Mouse (Mus musculus) MEL (cell line): ENCODE results near the gene Rpp14.

Experiments
- CTCF ChIP-seq, 3 experiments: IDR thresholded peaks in 2 of 3; conservative IDR thresholded peaks in 1 of 3; 2 replicates each; pipeline ENCODE4 v1.5.1; 2011 to 2012; ENCODE audit warnings: low read length in 3 of 3, low read depth in 2 of 3, mild to moderate bottlenecking in 2 of 3, improper control_type of control experiment in 1 of 3, inconsistent platforms in 1 of 3, mixed read lengths in 1 of 3, moderate library complexity in 1 of 3; ENCODE audit not compliant: control insufficient read depth in 1 of 3, insufficient read depth in 1 of 3, poor library complexity in 1 of 3, severe bottlenecking in 1 of 3
- E2F4 ChIP-seq: IDR thresholded peaks from 2 replicates; pipeline ENCODE4 v1.6.1; 2011; ENCODE audit warnings: low read depth, low read length, improper control_type of control experiment, borderline replicate concordance
- JUND ChIP-seq: IDR thresholded peaks from 2 replicates; pipeline ENCODE4 v1.6.1; 2011; ENCODE audit warnings: low read depth, mild to moderate bottlenecking, improper control_type of control experiment, low read length
- KAT2A ChIP-seq: conservative IDR thresholded peaks from 2 replicates; pipeline ENCODE4 v1.6.1; 2012; ENCODE audit warnings: low read depth, low read length, improper control_type of control experiment, inconsistent platforms
- MAX ChIP-seq: IDR thresholded peaks from 2 replicates; pipeline ENCODE4 v1.6.1; 2011; ENCODE audit warnings: low read length, improper control_type of control experiment
- MAZ ChIP-seq: IDR thresholded peaks from 2 replicates; pipeline ENCODE4 v1.6.1; 2012; ENCODE audit warnings: low read depth, mild to moderate bottlenecking, inconsistent platforms, low read length, improper control_type of control experiment
- POLR2A ChIP-seq, 2 experiments: IDR thresholded peaks; 2 replicates each; pipeline ENCODE4 v1.6.1; 2011 to 2012; ENCODE audit warnings: low read length in 2 of 2, mild to moderate bottlenecking in 2 of 2, control low read depth in 1 of 2, improper control_type of control experiment in 1 of 2, low read depth in 1 of 2, moderate library complexity in 1 of 2; ENCODE audit not compliant: control insufficient read depth in 1 of 2, insufficient read depth in 1 of 2, poor library complexity in 1 of 2
- POLR2AphosphoS5 ChIP-seq: IDR thresholded peaks from 2 replicates; pipeline ENCODE4 v1.6.1; 2012; ENCODE audit warnings: low read depth, borderline replicate concordance, mild to moderate bottlenecking, inconsistent platforms, low read length, moderate library complexity, mixed read lengths
- SIN3A ChIP-seq: IDR thresholded peaks from 2 replicates; pipeline ENCODE4 v1.6.1; 2012; ENCODE audit warnings: low read length, improper control_type of control experiment, inconsistent platforms
- TAL1 ChIP-seq: IDR thresholded peaks from 2 replicates; pipeline ENCODE4 v1.6.1; 2012; ENCODE audit warnings: mild to moderate bottlenecking, inconsistent platforms, low read length, moderate library complexity, mixed read lengths
- USF1 ChIP-seq: IDR thresholded peaks from 2 replicates; pipeline ENCODE4 v1.6.1; 2014; ENCODE audit warnings: low read depth, mild to moderate bottlenecking, inconsistent platforms, low read length, improper control_type of control experiment, moderate library complexity
- ZMIZ1 ChIP-seq: IDR thresholded peaks from 2 replicates; pipeline ENCODE4 v1.6.1; 2012; ENCODE audit warnings: low read depth, mild to moderate bottlenecking, inconsistent platforms, low read length, improper control_type of control experiment, moderate library complexity

DNA sequence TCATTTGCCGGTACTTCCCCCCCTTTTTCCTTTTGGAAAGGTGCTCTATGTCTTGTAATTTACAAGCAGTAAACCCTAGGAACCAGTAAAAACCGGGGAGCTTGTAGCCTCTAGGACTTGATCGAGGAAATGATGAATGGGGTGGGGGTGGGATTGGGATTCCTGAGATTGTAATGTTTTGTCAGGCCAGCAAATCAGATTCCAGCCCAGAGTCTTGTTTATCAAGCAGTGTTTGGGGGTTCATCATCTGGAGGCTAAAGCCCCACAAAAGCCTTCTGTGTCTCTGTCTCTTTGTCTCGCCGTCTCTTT is 18.5 kb downstream of the Rpp14 start:
- 0 out of 2 replicates have a peak, but pooled peaks have one; percentile 26 for TF ChIP-seq SIN3A
- no peak for TF ChIP-seq POLR2A (IDR thresholded peaks at IDR 0.05; ENCODE audit: control insufficient read depth in 1 of 2, insufficient read depth in 1 of 2, low read depth in 1 of 2, low read length in 2 of 2, poor library complexity in 1 of 2)
- TF ChIP-seq E2F4: no peak
- no peak for TF ChIP-seq MAZ
- no peak for TF ChIP-seq MAX
- TF ChIP-seq ZMIZ1: no peak
- TF ChIP-seq POLR2AphosphoS5: no peak
- no peak for TF ChIP-seq KAT2A
- TF ChIP-seq JUND: no peak
- no peak for TF ChIP-seq TAL1
- no peak for TF ChIP-seq CTCF (IDR thresholded peaks at IDR 0.05 in 2 of 3, conservative IDR thresholded peaks at IDR 0.05 in 1 of 3; ENCODE audit: control insufficient read depth in 1 of 3, insufficient read depth in 1 of 3, low read depth in 2 of 3, low read length in 3 of 3, poor library complexity in 1 of 3, severe bottlenecking in 1 of 3)
- no peak for TF ChIP-seq USF1
